Mouse (Mus musculus): ENCODE results near the gene Mtmr4.

The Mtmr4 gene

GRCm38 (mm10) chr11:87591526-87592353 lies at the start of gene Mtmr4:
Gene Mtmr4 (plus strand): TSS chr11:87592162.
- DNase-seq (ENCODE audit: low read depth, low spot score): peak; percentile 99

GRCm38 (mm10) chr11:87542285-87542684 lies 49.7 kb upstream of the Mtmr4 start:
- no peak for DNase-seq (ENCODE audit: low read depth, low spot score)

DNA sequence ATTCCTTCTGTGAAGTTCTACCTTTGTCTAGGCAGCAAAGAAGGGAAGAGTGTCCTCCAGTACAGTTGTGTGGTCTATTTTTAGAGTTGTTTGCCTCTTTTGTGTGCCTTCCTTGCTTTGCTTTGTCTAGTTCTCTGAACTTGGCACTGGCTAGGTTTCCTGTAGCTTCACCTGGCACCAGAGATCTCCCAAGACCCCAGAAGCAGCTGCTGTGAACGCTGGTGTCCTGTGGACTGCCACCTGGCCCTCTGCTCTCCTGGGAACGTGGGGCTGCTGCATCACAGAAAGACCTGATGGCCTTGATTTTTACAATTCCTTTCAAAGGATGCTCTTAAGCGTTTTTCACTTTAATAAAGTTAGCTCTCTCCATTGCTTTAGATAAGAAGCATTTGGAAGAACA lies 49.1 kb upstream of the Mtmr4 start:
- DNase-seq (ENCODE audit: low read depth, low spot score): no peak

GRCm38 (mm10) chr11:87553342-87553741 lies 38.6 kb upstream of the Mtmr4 start:
- no peak for DNase-seq (ENCODE audit: low read depth, low spot score)

DNA sequence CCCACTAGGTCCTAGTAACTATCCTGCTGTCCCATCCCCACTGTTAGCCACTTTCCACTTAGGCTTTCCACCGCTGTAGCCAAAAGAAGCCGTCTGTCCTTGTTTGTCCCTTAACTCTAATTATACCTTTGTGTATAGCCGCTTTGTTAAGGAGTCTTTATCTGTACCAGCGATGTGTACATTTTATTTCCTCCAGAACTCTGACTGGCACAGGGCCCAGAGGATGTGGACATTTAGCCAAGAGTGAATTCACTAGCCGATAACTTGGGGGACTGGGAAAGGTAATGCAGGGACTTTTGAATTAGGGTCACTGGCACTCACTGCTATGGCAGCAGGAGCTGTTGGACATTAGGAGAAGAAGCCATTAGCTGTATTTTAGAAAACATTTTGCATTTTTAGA lies 37.6 kb upstream of the Mtmr4 start:
- no peak for DNase-seq (ENCODE audit: low read depth, low spot score)

- DNase-seq (ENCODE audit: low read depth, low spot score): no peak
These were observed 36.8 kb upstream of the Mtmr4 start for GRCm38 (mm10) chr11:87555106-87555703.

GRCm38 (mm10) chr11:87561208-87561607 lies 30.8 kb upstream of the Mtmr4 start:
- DNase-seq (ENCODE audit: low read depth, low spot score): no peak

GRCm38 (mm10) chr11:87566501-87566900 lies 25.5 kb upstream of the Mtmr4 start, which contains the start of gene Gm11492:
Gene Gm11492 (plus strand): TSS chr11:87566653.
- DNase-seq (ENCODE audit: low read depth, low spot score): no peak

DNA sequence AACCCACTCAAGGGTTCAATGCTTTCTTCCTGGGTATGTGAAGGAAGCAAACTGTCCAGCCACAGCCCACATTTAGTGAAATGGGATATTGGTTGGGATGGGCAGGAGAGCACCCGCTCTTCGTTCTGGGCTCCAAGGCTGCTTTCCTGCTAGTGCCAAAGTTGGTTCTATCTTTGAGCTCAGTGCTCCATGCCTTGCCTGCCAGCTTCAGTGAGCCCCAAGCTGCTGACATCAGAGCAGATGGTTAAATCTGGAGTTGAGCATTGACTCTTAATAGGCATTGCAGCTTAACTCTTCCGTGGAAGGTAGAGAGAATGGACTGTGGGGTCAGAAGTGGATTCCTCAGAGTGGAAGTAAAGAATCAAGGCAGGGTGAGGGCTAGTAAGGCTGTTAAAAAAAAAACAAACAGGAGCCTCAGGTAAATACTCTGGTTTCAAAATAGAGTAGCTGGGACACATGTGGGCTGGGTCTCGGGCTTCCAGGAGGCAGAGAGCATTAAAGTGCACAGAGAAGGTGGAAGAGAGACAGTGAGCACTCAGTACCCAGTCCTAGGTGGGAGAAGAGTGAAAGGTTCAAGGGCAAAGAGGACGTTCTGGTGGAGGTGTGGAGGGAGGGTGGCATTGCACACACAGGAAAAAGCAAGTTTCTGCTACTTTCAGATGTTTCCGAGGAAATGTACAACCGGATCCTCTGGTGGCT lies 23.6 kb upstream of the Mtmr4 start, which contains the start of gene Sept4:
Gene Sept4, plus strand, starts transcription at position 649 of the 699 bp plus-strand sequence.
- DNase-seq (ENCODE audit: low read depth, low spot score): no peak

GRCm38 (mm10) chr11:87570743-87571142 lies 21.2 kb upstream of the Mtmr4 start:
- no peak for DNase-seq (ENCODE audit: low read depth, low spot score)

DNA sequence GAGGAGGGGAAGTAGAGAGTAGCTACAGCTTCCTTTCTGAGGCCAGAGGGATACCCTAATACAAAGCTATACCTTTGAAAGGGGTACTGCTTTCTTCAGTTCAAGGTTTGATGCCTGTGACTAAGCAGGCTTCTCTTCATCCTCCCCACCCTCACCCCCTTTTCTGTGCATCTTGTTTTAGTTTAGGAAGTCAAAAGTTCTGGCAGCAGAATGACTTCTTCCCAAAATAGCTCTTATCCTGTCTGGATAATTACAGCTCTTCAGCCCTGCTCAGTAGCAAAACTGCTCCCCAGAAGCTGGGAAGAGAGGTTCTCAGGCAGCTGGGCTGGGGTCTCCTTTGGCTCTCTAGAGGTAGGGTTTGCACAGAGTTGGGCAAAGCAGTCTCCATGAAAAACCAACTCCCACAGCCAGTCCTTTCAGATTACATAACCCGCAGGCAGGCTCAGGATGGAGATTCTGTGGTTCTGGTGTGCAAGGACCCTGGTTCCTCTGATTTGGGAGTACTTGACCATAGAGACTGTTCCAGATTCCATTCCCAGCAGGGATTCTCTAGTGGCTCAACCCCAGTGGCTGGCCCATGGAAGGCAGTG lies 20.5 kb upstream of the Mtmr4 start:
- no peak for DNase-seq (ENCODE audit: low read depth, low spot score)

DNA sequence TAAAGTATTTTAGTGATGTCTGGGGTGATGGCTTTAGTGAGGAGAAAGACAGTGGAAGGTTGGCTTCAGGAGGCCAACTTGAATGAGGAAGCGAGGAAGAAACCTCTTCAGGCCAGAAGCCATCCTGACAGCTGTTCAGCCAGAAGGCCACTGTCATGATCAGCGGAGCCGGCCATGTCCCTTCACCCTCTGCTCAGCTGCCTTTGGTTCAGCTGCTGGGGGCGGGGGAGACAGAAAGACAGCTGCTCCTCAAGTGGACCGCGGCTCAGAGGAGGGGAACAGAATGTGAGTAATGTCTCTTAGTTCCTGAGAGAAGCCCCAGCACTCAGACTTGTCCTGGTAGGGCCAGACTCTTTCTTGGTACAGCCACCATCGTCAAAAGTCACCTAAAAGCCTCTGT lies 18.2 kb upstream of the Mtmr4 start:
- DNase-seq (ENCODE audit: low read depth, low spot score): no peak

DNA sequence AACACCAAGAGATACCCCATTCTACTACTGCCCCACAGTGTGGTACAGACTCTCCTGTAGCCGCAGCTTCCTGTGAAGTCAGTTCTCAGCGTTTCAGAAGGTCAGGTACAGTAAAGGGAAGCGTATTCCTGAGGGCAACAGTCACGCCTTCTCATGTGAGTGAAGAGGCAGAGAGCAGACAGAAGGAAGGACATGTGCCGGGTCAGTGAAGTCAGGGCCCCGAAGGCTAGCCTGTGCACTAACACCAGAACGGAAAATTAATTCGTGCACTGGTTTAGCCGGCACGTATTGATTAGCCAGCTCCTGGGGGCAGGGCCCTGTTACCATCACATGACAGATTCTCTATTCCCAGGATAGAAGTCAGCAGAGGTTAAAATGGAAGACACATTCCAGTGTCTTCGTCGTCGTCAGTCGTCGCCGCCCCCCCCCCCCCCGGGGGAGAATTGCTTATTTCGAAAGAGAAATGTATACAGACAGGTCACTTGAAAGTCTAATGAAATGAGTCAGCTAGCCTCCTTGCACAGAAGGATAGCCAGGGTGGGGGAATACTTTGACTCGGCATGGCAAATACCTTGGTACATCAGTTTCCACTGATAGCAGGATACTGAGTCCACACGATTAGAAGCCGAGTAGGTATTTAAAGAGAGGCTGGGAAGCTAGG lies 17.3 kb upstream of the Mtmr4 start:
- DNase-seq (ENCODE audit: low read depth, low spot score): no peak

DNA sequence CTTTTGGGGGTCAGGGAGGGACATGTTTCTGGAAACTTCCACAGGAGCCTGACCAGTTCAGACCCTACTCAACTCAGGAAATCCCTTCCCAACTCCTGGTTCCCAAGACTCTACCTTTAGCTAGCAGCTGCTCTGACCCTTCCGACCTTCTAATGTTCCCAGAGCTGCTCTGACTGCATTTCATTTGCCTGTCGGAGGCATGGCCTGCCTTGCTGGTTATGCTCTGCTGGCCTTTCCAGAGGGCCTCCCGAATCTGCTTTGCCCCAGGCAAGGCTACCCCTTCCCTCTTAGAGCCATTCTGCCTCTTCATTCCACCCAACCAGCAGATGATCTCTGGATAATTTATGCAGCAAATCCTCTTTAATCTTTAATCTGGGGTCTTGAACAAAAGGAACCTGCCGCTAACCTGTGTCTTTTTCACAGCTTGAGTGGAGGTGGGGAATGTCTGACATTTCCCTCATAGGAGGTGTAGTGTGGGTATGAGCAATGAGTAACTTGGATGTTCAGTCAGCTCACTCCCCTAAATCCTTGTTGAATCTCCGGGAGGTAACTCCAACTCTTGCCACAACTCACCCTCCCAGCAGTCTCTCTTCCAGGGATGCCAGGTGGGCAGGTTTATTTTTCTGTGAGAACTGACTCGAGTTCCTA lies 14.2 kb upstream of the Mtmr4 start:
- DNase-seq (ENCODE audit: low read depth, low spot score): no peak

DNA sequence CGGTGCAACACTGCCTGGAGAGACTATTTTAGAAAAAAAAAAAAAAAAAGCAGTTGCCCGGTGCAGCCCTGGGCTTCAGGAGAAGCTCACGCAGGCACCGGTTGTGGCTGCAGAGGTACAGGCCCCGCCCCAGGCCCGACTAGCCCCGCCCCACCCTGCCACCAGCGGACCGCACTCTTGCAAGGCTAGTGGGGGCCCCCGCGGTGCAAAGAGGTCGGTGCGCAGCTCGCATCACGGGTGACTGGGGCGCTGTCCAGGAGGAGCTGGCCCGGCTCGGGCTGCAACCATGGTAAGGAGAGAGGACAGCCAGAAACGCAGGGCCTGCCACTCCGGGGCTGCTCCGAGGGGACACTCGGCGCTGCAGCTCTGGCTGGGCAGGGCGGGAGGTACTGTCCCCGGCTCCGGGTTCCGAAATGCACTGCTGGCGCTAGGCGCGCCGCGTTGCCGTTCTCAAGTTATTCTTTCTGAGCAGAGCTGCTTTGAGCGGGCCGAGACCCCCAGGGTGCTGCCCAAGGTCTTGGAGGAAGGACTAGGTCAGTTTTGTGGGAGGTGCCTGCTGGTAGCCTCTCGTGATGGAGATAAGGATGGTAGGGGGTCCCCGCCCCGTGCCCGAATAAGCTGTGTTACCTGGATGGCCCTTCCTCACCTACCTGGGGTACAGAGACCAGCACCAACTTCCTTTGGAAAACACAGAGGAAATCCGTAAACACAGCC lies 13.6 kb upstream of the Mtmr4 start:
- peak; percentile 39 for DNase-seq (ENCODE audit: low read depth, low spot score)

- DNase-seq (ENCODE audit: low read depth, low spot score): no peak
These were observed 12.9 kb upstream of the Mtmr4 start for GRCm38 (mm10) chr11:87578963-87579601.

DNA sequence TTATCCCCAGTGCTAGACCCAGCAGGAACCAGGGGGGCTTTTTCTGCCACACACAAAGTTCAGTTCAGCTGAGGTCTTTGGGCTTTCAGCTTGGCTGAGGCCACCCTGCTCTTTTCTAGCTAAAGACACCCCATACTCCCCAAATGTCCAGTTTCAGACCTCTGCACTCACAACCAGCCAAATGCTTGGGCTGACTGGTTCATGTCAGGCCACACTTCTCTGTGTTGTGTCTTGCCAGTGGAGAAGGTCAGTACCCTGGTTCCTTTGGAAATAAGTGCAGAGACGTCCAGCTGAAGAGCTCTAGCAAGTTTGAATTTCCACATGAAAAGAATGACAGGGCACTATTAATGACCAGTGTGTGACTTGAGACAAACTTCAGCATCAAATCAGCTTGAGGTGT lies 12.2 kb upstream of the Mtmr4 start:
- no peak for DNase-seq (ENCODE audit: low read depth, low spot score)

- DNase-seq (ENCODE audit: low read depth, low spot score): no peak
These were observed 11.3 kb upstream of the Mtmr4 start for GRCm38 (mm10) chr11:87580543-87581085.

DNA sequence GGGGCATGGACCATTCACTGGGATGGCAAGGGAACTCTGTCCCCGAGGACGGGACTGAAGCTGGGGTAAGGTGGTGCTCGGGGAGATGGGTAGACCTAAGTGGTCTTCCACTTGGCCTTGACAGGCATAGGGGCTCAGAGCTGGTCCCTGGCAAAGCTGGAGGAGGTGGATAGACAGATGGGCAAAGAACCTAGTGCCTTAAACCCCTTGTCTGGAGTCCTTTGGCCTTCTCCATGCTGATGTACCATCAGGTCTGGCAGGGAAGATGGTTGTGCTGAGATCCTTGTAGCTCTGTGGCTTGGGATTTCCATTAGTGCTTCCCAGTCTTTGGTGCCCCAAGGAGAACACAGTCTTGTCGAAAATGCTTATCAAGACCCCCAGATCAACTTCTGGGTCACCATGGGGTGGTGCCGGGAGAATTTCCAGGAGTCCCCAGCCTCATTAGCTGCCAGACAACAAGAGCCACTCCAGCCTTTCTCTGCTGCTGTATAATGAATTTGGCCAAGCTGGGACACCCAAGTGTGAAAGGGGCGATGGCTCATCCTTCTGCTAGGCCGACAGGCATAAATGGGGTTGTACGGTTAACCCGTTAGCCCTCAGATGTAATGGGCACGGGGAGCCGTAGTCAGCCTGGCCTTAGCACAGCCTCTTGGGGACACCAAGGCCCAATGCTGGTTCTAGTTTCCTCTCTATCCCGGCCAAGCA lies 10.6 kb upstream of the Mtmr4 start:
- no peak for DNase-seq (ENCODE audit: low read depth, low spot score)

All from mesoderm, embryonic 11.5 days (tissue).